Mouse (Mus musculus) cerebellum, postnatal 36 days (tissue): Measurements from ENCODE around the gene Pnpla7.

Experiments
- DNase-seq, 2 experiments: peaks; one replicate each; pipeline ENCODE4 v3.0.0; 2021 to 2022; ENCODE audit warnings: mixed read lengths in 2 of 2

Pnpla7 gene

DNA sequence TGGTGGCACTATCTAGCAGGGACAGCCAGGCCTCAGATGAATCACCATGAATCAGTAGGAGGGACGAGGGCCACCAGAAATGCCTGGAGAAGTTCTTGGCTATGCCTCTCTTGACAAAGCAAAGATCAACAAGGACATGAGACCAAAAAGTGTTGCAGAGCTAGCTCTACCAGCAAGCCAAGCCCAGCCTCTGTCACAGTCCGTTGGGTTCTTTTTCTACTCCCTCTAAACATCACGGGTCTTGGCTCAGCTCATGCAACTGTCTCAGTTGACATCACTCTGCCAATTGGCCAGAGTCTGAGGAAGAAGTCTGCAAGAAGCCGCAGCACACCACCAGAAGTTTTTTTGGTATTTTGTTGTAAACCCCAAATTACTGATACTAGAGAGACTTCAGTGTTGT is 99.7 kb downstream of the Pnpla7 start:
- DNase-seq: no peak

DNA sequence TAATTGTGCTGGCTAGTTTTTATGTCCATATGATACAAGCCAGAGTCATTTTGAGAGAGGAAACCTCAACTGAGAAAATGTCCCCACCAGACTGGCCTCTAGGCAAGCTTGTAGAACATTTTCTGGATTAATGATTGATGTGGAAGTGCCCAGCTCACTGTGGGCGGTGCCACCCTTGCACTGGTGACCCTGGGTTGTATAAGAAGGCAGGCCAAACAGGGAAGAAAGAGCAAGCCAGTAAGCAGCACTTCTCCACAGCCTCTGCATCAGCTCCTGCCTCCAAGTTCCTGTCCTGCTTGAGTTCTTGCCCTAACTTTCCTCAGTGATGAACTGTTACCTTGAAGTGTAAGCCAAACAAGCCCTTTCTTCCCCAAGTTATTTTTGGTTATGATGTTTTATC is 103.1 kb downstream of the Pnpla7 start:
- DNase-seq: no peak

DNA sequence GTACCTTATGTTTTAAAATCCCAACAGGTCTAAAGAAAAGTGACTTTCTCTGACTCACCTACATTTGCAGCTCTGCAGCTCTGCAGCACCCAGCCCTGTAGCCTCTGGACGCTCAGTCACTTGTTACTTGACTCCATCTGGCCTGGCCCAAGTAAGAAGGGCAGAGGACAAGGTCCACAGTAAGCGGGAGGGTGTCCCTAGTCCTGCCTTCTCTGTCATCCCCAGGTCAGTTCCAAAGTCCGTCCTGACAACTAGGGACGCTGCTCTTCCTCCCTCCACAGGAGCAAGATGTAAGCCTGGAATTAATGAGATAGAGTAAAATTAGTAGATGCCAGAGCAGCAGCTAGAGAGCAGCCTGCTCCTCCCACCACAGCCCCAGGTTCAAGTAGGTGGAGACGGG is 104.2 kb downstream of the Pnpla7 start, which contains the start of gene Entpd8:
TSS of gene Entpd8 (plus strand) at position 229 of the 400 bp plus-strand sequence.
- no peak for DNase-seq

DNA sequence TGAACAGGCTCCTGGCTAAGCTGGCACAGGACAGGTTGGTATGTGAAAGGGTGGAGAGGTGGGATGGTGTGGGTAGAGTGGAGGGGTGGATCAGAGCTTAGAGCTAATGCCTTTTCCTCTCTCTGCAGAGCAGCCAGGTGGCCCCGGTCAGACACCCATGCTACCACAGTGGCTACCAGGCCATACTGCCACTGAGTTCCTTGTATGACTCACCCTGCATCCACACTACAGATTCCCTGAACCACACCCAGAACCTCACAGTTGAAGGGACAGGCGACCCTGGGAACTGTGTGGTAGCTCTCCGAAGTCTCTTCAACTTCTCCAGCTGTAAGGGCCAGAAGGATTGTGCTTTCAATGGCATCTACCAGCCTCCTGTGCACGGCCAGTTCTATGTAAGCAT is 107.9 kb downstream of the Pnpla7 start:
- no peak for DNase-seq

DNA sequence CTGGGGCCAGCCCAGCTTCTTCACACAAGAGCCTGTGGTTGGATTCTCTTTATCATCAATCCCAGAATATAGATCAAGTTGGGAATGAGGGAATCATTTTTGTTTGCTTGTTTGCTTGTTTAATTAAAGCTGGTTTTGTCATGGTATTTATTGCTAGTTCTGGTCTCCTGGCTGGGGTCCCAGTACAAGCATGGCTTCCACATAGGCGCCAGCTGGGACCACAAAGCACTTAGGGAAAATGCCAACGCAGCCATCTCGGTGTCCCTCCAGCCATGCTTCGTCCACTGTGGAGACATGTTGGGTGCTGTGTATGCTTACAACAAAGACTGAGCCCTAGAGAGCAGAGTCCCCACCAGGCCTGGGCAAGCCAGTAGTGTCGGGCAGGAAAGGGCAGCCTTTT is 109.7 kb downstream of the Pnpla7 start:
- no peak for DNase-seq

DNA sequence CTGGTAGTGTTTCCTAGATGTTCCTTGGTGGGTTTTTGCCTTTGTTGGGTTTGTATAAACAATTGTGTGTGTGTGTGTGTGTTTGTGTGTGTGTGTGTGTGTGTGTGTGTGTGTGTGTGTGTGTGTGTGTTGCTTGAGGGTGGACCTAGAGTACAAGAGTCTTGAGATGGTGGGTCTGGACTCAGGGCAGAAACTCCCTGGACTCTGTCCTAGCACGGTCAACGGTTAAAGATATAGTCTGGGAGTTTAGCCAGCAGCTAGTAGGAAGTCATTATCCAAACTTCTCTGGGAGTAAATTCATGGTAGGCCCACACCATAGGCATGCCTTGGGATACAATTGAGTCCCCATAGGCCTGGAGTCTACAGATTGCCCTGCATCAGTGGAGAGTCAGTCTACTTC is 112.0 kb downstream of the Pnpla7 start:
- DNase-seq: no peak

DNA sequence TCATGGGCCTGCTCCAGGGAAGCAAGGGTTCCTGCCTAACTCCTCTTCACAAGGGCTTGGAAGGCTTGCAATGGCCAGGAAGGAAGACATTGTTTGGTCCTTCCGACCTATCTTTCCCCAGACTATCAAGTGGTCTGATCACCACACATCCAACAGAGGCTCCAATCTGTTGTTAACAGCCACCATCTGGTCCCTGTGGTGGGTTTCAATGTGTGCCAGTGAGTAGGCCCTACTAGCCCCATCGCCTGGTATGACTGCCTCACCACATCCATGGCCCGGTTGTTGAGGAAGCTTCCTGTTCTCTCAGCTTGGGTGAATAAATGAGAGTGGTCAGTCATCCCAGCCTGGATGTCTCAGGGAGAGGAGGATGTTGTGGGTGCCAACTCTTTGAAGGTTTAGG is 112.8 kb downstream of the Pnpla7 start:
- no peak for DNase-seq

DNA sequence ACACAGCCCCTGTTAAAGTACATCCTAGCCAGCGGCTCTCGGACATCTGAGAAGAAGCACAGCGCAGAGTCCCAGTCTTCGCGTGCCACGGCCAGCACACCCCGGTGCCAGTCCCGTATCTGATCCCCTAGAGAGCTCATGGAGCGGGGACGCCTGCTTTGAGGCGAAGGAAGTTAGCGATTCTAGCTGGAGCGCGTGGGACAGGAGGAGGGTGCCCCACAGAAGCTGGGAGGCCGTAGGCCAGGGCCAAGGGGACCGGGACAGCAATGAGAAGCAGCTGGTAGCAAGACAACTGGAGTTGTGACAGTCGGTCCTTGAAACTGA is 118.9 kb downstream of the Pnpla7 start:
- no peak for DNase-seq

DNA sequence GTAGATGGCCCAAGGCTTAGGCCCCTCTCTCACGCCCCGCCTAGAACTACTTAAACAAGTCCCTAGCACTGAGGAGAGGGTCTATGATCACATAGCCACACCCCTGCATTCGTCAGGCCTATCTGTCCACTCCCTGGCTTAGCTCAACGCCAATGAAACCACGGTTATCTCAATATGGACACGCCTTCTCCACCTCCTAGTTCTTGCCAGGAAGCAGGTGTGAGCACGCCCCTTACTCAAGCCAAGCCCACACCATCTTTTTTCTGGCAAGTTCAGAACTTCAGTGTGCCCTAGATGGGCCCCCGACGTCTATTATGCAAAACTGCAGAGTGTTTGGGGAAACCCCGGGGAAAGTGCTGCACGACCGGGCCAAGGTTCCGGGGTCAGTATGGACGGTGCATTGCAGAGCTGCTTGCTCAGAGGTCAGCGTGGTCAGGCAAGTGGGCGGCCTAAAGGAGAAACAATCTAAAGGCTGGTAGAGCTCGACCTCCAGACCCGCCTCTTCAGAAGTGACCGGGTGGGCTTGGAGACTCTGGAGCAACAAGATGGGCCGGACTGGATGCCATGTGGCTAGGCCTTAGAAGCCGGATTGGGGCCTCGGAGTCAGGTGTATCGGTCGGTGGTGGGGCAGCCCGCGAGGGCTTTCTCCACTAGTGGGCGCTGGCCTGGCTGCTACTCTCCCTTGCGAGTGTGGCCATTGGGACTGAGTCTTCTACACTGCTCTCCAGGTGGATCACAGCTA is 119.4 kb downstream of the Pnpla7 start, which contains the start of gene Noxa1:
TSS of gene Noxa1 (minus strand) at position 41 of the 742 bp plus-strand sequence.
- DNase-seq: no peak

DNA sequence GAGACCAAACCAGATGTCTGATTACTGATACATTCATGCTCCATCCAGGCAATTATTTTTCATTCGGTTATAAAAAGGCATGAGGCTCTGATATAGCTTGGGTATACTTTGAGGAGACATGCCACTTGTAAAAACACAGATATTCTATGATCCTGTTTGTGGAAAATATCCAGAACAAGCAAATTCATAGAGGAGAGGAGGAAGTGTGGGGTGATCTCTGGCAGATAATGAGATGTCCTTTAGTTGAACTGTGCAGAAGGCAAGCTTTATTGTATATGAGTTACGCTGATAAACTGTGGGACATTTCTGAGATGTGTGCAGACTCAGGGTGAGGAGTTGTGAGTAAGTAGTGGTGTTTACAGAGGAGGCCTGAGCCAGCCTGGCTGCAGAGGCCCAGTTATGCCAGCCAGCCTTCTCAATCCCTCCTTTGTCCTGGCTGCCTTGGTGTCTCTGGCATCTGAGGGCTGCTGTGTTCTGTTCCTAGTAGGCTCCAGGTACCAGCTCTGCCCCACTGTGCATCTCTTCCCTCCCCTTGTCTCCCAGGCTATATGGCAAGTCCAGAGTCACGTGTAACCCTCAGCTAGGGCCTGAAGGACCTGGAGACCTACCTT is 122.3 kb downstream of the Pnpla7 start:
- DNase-seq: no peak

DNA sequence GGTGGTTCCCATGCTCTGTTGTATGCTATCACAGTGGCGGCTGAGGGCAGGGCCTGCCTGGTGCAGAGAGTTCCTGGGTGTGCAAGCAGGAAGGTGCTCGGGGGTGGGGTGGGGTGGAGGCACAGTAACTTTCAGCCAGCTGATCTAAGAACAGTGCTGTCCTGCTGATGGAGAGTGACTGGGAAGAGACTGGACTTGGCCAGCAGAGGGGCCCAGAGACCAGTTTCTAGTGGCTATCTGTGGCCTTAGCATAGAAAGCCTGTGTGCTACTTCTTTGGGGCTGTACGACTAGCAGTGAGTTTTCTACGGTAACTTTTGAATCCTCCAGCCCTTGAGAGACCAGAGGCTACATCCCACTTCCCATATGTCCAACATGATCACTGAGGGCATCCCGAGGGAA is 123.1 kb downstream of the Pnpla7 start:
- DNase-seq: no peak

DNA sequence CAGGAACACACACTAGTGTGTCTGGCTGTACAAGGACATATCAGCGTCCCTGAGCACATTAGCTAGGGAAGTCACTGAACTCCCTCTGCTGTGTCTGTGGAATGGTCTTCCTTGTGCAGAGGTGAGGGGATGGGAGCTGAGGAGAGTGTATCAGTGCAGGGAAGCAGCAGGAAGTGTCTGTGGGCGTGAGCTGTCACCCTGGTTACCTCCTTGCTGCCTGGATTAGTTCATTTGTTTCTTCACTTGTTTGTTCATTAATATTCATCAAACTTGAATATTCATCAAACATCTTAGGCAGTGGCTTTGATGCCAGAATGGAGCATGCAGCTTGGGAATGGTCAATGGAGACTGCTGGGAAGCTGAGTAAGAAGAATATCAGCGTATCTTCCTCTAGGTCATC is 123.9 kb downstream of the Pnpla7 start:
- DNase-seq: no peak
